8 mouse cellular contexts compared by ENCODE assay signal in genomic region chr9:67047606-67048482, GRCm38 (mm10). TPM values are rescaled to one million over a fixed set of nuclear protein-coding genes. Genes with fewer than 3 reads are reported as not detected.
DNase-seq lines count a peak whose midpoint lies in the region; ATAC-seq and TF ChIP-seq lines count a peak whose summit lies in the region.

No protein-coding gene starts in this region.

- no peak overlapping the region for H3K27ac ChIP-seq in CH12.LX (ENCODE audit: insufficient read depth, low read depth)
- no peak overlapping the region for H3K27ac ChIP-seq in hindbrain, embryonic 13.5 days
- no peak overlapping the region for H3K27ac ChIP-seq in midbrain, embryonic 11.5 days (ENCODE audit: low read depth, low read length)

- no peaks in the 10 kb centered on the region for H3K27me3 ChIP-seq in CH12.LX (replicated peaks)
- H3K27me3 ChIP-seq in hindbrain, embryonic 13.5 days = peaks cover 69% of the 10 kb centered on the region
- H3K27me3 ChIP-seq in midbrain, embryonic 11.5 days (ENCODE audit: control insufficient read depth, insufficient read depth, low read length) = peaks cover 33% of the 10 kb centered on the region

- H3K79me2 ChIP-seq in CH12.LX (replicated peaks; ENCODE audit: control insufficient read depth, extremely low read depth, insufficient read depth, poor library complexity, severe bottlenecking) = no peaks in the 10 kb centered on the region

- TF ChIP-seq POLR2A in CH12.LX (IDR thresholded peaks at IDR 0.05; ENCODE audit: low read depth, low read length) = no peak

- in situ Hi-C loops in CH12.LX (cut with MboI; ENCODE audit: low pct_ligation_motif_present, low pct_unique_long_range_greater_than_20kb, low sequenced_read_pairs) = loop anchor here (10.0 kb wide), 3 partner anchors 87 to 217 kb away; no protein-coding TSS in a partner anchor

- peaks cover 8 to 19% of the 10 kb centered on the region in 2 experiments; a peak in 3 of 4 replicates for H3K4me1 ChIP-seq in CH12.LX (ENCODE audit: control insufficient read depth in 1 of 2, insufficient read depth in 2 of 2)
- H3K4me1 ChIP-seq in hindbrain, embryonic 13.5 days (replicated peaks) = peaks cover 33% of the 10 kb centered on the region
- H3K4me1 ChIP-seq in midbrain, embryonic 11.5 days (ENCODE audit: control insufficient read depth, insufficient read depth, low read length) = peaks cover 16% of the 10 kb centered on the region

- H3K4me2 ChIP-seq in CH12.LX (ENCODE audit: insufficient read depth, low read depth, poor library complexity, severe bottlenecking) = peak overlapping the region; percentile 80
- H3K4me2 ChIP-seq in hindbrain, embryonic 13.5 days = peak overlapping the region; percentile 91
- H3K4me2 ChIP-seq in midbrain, embryonic 11.5 days = peak overlapping the region; percentile 74

- ATAC-seq in hindbrain, embryonic 13.5 days (ENCODE audit: low FRiP score) = no peak
- no peak for ATAC-seq in midbrain, embryonic 11.5 days (ENCODE audit: low FRiP score)

- TF ChIP-seq EP300 in CH12.LX (IDR thresholded peaks at IDR 0.05; ENCODE audit: low read length) = no peak

- no peaks in the 10 kb centered on the region for H3K36me3 ChIP-seq in CH12.LX (replicated peaks in 1 of 2; ENCODE audit: control insufficient read depth in 1 of 2, insufficient read depth in 1 of 2, low read length in 1 of 2)
- H3K36me3 ChIP-seq in hindbrain, embryonic 13.5 days = no peaks in the 10 kb centered on the region
- no peaks in the 10 kb centered on the region for H3K36me3 ChIP-seq in midbrain, embryonic 11.5 days (ENCODE audit: control insufficient read depth, insufficient read depth, low read length)

- peak; percentile 34 for DNase-seq in kidney, adult 18-20 months
- no peak for DNase-seq in kidney, postnatal 25 days
- no peak for DNase-seq in CH12.LX (ENCODE audit: extremely low read depth)
- DNase-seq in embryo, embryonic 10.5 days (ENCODE audit: low spot score) = peak; percentile 53
- DNase-seq in midbrain, embryonic 11.5 days (ENCODE audit: low spot score, missing footprints) = peak; percentile 94
- no peak for DNase-seq in layer of hippocampus, postnatal 25 days (ENCODE audit: extremely low spot score in 1 of 2, low spot score in 1 of 2)
- DNase-seq in adrenal gland, adult 8-10 months = no peak

- H3K4me3 ChIP-seq in CH12.LX (replicated peaks in 1 of 3; ENCODE audit: low read depth in 2 of 3, low read length in 2 of 3, poor library complexity in 1 of 3) = peak overlapping the region in 1 of 3 experiments; percentile 8
- peak overlapping the region; percentile 51 for H3K4me3 ChIP-seq in hindbrain, embryonic 13.5 days
- H3K4me3 ChIP-seq in midbrain, embryonic 11.5 days (ENCODE audit: low read depth, low read length) = peak overlapping the region; percentile 48

- H3K9ac ChIP-seq in CH12.LX (ENCODE audit: insufficient read depth, low read depth) = no peak overlapping the region
- peak overlapping the region; percentile 79 for H3K9ac ChIP-seq in hindbrain, embryonic 13.5 days
- H3K9ac ChIP-seq in midbrain, embryonic 11.5 days (ENCODE audit: low read length) = peak overlapping the region; percentile 61

- no peak for TF ChIP-seq CTCF in CH12.LX (conservative IDR thresholded peaks at IDR 0.05 in 1 of 2, IDR thresholded peaks at IDR 0.05 in 1 of 2; ENCODE audit: low read depth in 2 of 2, low read length in 2 of 2)

- H3K9me3 ChIP-seq in CH12.LX (replicated peaks; ENCODE audit: low read length) = no peaks in the 10 kb centered on the region
- H3K9me3 ChIP-seq in hindbrain, embryonic 13.5 days = no peaks in the 10 kb centered on the region
- H3K9me3 ChIP-seq in midbrain, embryonic 11.5 days (ENCODE audit: control insufficient read depth, low read length) = no peaks in the 10 kb centered on the region

- dilution Hi-C loops in CH12.LX (cut with MboI; ENCODE audit: extremely low pct_ligation_motif_present, extremely low pct_unique_long_range_greater_than_20kb, low sequenced_read_pairs) = no loop called here

- no peak for TF ChIP-seq RAD21 in CH12.LX (IDR thresholded peaks at IDR 0.05; ENCODE audit: low read depth, low read length)

- under 1% methylated on average over 50 of the region's 50 CpGs for WGBS in hindbrain, embryonic 13.5 days
- under 1% methylated on average over 48 of the region's 50 CpGs for WGBS in midbrain, embryonic 11.5 days

TF ChIP-seq in CH12.LX, 34 proteins besides CTCF, POLR2A, EP300 and RAD21:
- TF ChIP-seq CHD1 (IDR thresholded peaks at IDR 0.05; ENCODE audit: low read depth, low read length) (no peak), ZNF384 (IDR thresholded peaks at IDR 0.05; ENCODE audit: low read depth, low read length) (no peak), E2F4 (IDR thresholded peaks at IDR 0.05; ENCODE audit: insufficient replicate concordance, low read depth, low read length) (no peak), CHD2 (IDR thresholded peaks at IDR 0.05; ENCODE audit: low read length) (no peak), GABPA (IDR thresholded peaks at IDR 0.05; ENCODE audit: insufficient replicate concordance, low read depth, low read length) (no peak), TCF12 (IDR thresholded peaks at IDR 0.05; ENCODE audit: low read depth, low read length) (no peak), ZMIZ1 (IDR thresholded peaks at IDR 0.05; ENCODE audit: low read depth, low read length) (no peak), UBTF (IDR thresholded peaks at IDR 0.05; ENCODE audit: low read depth, low read length) (no peak), MAX (IDR thresholded peaks at IDR 0.05; ENCODE audit: low read length) (no peak), TBP (conservative IDR thresholded peaks at IDR 0.05; ENCODE audit: low read depth, low read length) (no peak), PAX5 (IDR thresholded peaks at IDR 0.05; ENCODE audit: low read length) (no peak), SIN3A (IDR thresholded peaks at IDR 0.05; ENCODE audit: low read length) (no peak), ETS1 (conservative IDR thresholded peaks at IDR 0.05; ENCODE audit: low read depth, low read length) (no peak), MXI1 (IDR thresholded peaks at IDR 0.05; ENCODE audit: low read depth, low read length) (no peak), USF1 (IDR thresholded peaks at IDR 0.05; ENCODE audit: low read depth, low read length) (no peak), ZC3H11A (IDR thresholded peaks at IDR 0.05; ENCODE audit: low read depth, low read length) (no peak), POLR2AphosphoS2 (IDR thresholded peaks at IDR 0.05; ENCODE audit: low read depth, low read length) (no peak), JUND (conservative IDR thresholded peaks at IDR 0.05; ENCODE audit: low read depth, low read length) (no peak)

RNA-seq across cellular contexts. Expression of gene Tpm1, which starts 1.4 kb away (rescaled TPM):
- total RNA-seq in CH12.LX (2012; rRNA removed) (34.6 and 34.9 TPM in 2 replicates), CH12.LX (2014; rRNA removed) (63.1 and 67.2 TPM in 2 replicates)
- polyA plus RNA-seq in CH12.LX (2012; ENCODE audit: insufficient read length, low read depth) = 178 and 213 TPM in 2 replicates
- 165 and 182 TPM in 2 replicates for polyA plus RNA-seq in hindbrain, embryonic 13.5 days (2015; fragmentation: Nextera tagmentation; extraction: Ambion mirVana)
- 298 and 333 TPM in 2 replicates for polyA plus RNA-seq in midbrain, embryonic 11.5 days (2014; fragmentation: Nextera tagmentation; extraction: Ambion mirVana)
- 100 to 1,000 TPM; 246 to 257 TPM for total RNA-seq in layer of hippocampus, postnatal 25 days (2021)
- 100 to 1,000 TPM; 153 to 277 (median 212) TPM for total RNA-seq in adrenal gland, adult 8-10 months (2022)

Comparison
In these comparisons a context has a peak if more than half of its experiments do, and no peak if none do; other contexts are left out.
1. DNase-seq: peak in kidney, adult 18-20 months (single experiment), embryo, embryonic 10.5 days (single experiment) and midbrain, embryonic 11.5 days (single experiment); none in kidney, postnatal 25 days (0 of 2), CH12.LX (single experiment), layer of hippocampus, postnatal 25 days (0 of 2) and adrenal gland, adult 8-10 months (single experiment).
2. Peak in every context shown above with its lines, with median percentiles within 50 percentile points of each other: H3K4me2 ChIP-seq.